Mouse (Mus musculus): ENCODE data around the gene Clpb.

Gene Clpb

GRCm38 (mm10) chr7:101821571-101822501 lies 158.4 kb downstream of the Clpb start:
- TF ChIP-seq GATA4 (IDR thresholded peaks at IDR 0.05; ENCODE audit: insufficient replicate concordance, low read length): no peak

GRCm38 (mm10) chr7:101822836-101823757 lies 159.7 kb downstream of the Clpb start:
- TF ChIP-seq GATA4 (IDR thresholded peaks at IDR 0.05; ENCODE audit: insufficient replicate concordance, low read length): no peak

- no peak for TF ChIP-seq GATA4 (IDR thresholded peaks at IDR 0.05; ENCODE audit: insufficient replicate concordance, low read length)
These were observed 160.6 kb downstream of the Clpb start for GRCm38 (mm10) chr7:101823758-101824630.

- no peak for TF ChIP-seq GATA4 (IDR thresholded peaks at IDR 0.05; ENCODE audit: insufficient replicate concordance, low read length)
These were observed 166.9 kb downstream of the Clpb start for GRCm38 (mm10) chr7:101830373-101830772.

GRCm38 (mm10) chr7:101831437-101831836 lies 168.0 kb downstream of the Clpb start:
- no peak for TF ChIP-seq GATA4 (IDR thresholded peaks at IDR 0.05; ENCODE audit: insufficient replicate concordance, low read length)

- no peak for TF ChIP-seq GATA4 (IDR thresholded peaks at IDR 0.05; ENCODE audit: insufficient replicate concordance, low read length)
These were observed 168.9 kb downstream of the Clpb start for GRCm38 (mm10) chr7:101832372-101832771.

GRCm38 (mm10) chr7:101833352-101833751 lies 169.9 kb downstream of the Clpb start:
- TF ChIP-seq GATA4 (IDR thresholded peaks at IDR 0.05; ENCODE audit: insufficient replicate concordance, low read length): no peak

GRCm38 (mm10) chr7:101833916-101834584 lies 170.6 kb downstream of the Clpb start:
- TF ChIP-seq GATA4 (IDR thresholded peaks at IDR 0.05; ENCODE audit: insufficient replicate concordance, low read length): no peak

- TF ChIP-seq GATA4 (IDR thresholded peaks at IDR 0.05; ENCODE audit: insufficient replicate concordance, low read length): no peak
These were observed 171.5 kb downstream of the Clpb start for GRCm38 (mm10) chr7:101834903-101835302.

GRCm38 (mm10) chr7:101835457-101836109 lies 172.2 kb downstream of the Clpb start:
- TF ChIP-seq GATA4 (IDR thresholded peaks at IDR 0.05; ENCODE audit: insufficient replicate concordance, low read length): no peak

- TF ChIP-seq GATA4 (IDR thresholded peaks at IDR 0.05; ENCODE audit: insufficient replicate concordance, low read length): no peak; the same call in 1 of the 2 replicates
These were observed 173.1 kb downstream of the Clpb start for GRCm38 (mm10) chr7:101836271-101837153.

GRCm38 (mm10) chr7:101837154-101837605 lies 173.7 kb downstream of the Clpb start:
- no peak for TF ChIP-seq GATA4 (IDR thresholded peaks at IDR 0.05; ENCODE audit: insufficient replicate concordance, low read length)

Data from liver, adult (tissue).